Mouse (Mus musculus) CD4-positive helper T cell, adult 2 months (primary cell): ENCODE results near the gene Adgrd1.

ENCODE experiments used
- DNase-seq: peaks from one replicate; pipeline ENCODE4 v3.0.0-alpha.2; 2012; ENCODE audit warnings: low read depth, missing footprints, low spot score

Adgrd1 gene

DNA sequence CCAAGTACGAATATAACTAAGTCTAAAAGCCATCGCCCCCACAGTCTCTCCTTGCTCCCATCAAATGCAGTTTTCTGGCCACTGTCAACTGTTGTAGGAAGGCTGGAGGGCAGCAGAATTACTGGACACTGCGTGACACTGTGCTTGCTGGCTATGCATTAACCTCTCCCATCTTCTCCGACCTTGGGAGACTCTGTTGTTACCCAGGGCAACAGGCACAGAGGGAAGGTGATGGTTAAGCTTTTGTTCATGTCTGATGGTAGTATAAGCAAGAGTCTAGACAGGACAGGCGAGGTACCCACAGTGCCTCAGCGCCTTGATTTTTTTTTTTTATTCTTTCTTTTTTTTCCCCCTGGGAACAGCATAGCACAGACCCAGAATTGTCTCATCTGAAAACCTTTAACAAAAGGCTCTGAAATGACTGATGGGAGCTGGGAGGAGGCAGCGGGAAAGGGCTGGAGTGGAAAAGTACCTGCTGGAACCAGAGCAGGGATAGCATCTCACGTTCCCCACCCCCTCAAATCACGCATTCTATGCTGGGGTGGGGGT, 100.5 kb downstream of the Adgrd1 start:
- DNase-seq, result no peak

DNA sequence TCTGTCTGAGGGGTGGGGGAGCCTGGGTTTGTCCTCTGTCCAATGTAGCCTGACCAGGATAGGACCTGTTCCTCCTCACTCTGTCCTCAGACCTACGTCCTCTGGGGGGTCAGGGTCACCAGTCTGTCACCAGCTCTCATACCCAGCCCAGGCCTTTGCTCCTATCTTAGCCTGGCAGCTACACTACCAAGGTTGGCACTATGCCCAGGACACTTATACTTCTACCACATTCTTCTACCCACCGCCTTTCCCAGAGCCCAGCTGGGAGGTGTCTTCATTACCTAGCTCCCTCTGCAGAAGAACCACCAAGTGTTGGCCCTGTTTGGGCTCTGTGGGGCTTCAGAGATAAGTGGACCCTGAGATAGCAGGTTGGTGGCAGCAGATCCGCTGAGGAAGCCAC, 103.6 kb downstream of the Adgrd1 start:
- DNase-seq, result no peak

DNA sequence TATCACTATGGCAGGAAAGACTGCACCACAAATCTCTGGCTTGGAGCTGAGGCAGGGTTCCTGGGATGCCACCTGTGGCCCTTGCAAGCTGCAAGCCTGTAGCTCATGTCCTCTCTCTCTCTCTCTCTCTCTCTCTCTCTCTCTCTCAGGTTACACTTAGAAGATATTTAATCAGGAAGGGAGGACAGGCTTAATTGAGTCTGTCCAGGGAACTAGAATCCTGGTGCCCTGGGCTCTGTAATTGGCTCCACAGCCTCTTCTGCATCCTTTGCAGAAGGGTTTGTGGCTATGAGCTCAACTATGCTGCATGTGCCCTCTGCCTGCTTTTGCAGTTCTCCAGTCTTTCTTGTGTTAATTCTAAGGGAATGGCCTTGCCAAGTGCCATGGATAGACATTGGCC, 111.7 kb downstream of the Adgrd1 start:
- DNase-seq, result no peak

DNA sequence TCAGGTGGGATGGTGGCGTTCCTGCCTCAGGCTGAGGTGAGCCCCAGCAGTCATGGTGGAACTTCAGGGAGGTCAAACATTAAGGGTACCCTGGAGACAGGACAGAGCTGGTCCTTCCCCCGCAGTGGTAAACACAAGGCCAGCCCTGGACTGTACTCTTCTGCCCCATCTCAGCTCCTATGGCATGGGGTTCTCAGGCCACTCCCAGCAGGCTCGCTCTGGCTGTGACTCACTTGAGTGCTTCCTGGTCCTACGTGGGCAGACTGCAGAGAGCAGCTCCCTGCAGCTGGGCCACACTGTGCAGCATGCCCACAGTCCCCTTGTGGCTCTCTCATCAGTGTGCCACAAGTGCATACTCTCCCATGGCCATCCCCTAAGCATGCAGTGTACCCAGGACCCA, 112.3 kb downstream of the Adgrd1 start:
- DNase-seq, result no peak

DNA sequence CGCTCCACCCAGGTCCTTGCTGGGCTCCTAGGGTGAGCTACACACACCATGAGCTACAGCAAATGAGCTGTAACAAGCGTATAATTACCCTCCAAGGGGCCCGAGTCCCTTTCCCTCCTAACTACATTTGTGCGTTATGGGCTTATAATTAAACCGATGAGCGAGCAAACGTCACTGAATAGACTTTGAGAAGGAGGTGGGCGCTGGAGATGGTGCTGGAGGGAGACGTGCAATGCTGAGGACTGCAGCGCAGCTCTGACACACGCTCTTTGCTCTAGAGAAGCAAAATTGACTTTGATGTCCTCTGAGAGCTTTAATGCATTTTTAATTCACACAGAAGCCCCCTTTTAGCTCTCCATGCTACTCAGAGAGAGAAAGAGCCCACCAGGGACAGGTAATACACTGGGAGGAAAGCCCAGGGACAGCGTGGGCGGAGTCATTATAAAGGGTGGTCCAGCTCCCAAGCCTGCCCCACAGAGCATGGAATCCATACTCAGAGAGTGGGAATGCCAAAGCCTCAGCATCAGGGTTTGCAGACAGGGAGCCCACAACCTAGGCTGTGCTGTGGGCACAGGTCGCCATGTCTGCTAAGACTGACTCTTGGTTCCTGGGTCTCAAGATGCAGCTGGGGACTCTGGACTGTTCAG, 115.0 kb downstream of the Adgrd1 start:
- no peak for DNase-seq

DNA sequence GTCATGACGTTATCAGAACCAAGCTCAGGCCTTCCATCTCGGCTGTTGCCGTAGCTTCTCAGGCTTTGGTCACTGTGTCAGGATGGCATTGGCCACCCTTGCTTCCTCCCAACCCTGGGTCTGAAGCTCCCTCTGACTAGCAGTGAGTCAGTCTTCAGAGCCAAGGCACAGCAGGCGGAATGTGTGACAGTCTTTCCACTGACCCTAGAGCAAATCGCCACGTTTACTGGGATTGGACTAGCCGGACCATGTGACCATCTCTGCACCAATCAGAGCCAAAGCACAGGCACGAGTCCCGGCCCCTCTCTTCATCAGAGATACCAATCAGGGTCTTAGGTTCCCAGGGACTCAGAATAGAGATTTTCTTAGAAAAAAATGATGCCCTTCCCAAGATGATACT, 117.5 kb downstream of the Adgrd1 start:
- no peak for DNase-seq

DNA sequence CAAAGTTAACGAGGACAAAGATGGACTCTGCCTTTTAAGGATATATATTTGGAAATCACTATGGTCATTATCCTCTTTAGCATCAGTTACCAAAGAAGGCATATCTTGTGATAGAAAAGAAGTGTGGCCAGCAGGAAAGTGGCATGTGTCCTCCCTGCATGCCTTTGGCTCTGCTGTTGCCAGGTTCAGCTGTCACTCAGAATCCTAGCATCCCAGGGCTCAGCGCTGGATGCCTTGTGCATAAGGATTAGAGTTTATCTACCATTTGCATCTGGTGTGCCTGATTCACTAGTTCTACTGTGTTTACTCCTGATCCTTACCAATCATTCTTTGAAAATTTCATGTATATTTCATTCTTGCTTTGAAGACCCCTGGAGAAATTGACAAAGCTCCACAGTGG, 119.5 kb downstream of the Adgrd1 start:
- DNase-seq, result no peak

DNA sequence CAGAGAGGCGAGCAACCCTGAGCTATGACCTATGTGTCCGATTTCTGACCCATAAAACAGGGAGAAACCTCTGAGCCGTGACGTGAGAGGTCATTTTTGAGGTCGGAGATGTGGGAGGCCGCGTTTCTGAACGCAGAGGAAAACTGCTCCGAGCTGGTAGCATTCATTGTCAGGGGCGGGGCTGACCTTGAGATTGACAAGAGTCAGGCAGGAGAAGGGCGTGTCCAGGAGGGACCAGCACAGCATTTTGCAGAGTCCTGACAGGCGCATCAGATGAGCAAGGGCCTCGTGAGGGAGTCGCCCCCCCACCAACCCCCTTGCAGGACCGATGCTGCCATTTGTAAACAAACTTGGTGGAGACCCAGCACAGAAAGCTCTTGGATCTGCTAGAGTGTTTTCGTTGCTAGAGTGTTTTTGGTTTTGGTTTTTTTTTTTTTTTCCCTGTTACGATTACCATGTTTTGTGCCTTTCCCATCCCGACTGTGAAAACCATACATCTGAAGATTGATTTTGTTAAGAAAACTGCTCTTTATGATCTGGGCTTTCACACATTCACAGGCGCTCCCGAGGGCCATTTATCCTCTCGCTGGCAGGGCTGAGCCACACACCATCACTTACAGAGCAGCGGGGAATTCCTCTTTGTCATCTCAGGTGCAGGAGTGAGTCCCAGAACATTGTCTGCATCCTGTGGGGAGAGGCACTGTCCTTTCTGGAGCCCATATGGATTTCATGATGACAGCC, 121.1 kb downstream of the Adgrd1 start:
- no peak for DNase-seq

DNA sequence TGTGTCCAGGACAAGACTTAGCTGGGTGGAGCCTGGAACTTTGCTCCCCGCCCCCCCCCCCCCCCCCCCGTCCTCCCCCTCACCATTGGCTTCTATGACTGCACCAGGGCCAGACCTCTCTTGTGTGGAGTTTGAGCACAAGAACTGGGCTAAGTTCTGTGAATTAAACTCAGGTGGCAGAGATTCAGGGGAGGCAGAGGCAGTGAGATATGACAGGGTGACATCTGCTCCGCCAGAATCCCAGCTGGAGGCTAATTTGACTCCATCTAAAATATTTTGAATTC, 121.6 kb downstream of the Adgrd1 start:
- DNase-seq, result no peak

DNA sequence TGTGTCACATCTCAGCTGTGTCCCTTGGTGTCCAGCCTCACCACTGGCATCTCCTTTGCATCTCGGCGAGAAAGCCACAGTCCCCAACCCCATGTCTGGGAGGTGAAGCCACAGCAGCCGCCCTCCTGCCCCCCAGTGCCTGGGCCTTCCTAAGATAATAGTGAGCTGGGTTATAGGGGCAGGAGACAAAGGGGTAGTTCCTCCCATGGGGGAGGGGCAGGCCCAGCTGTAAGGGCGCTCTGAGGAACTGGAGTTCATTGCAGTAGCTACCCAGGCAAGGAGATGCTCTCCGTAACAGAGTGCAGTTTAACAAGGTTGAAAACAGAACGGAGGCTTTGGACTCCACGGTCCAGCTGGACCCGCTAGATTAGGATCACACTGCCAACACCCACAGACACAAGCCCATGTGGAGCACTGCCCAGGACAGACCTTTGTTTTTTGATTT, 122.0 kb downstream of the Adgrd1 start:
- DNase-seq, result no peak

DNA sequence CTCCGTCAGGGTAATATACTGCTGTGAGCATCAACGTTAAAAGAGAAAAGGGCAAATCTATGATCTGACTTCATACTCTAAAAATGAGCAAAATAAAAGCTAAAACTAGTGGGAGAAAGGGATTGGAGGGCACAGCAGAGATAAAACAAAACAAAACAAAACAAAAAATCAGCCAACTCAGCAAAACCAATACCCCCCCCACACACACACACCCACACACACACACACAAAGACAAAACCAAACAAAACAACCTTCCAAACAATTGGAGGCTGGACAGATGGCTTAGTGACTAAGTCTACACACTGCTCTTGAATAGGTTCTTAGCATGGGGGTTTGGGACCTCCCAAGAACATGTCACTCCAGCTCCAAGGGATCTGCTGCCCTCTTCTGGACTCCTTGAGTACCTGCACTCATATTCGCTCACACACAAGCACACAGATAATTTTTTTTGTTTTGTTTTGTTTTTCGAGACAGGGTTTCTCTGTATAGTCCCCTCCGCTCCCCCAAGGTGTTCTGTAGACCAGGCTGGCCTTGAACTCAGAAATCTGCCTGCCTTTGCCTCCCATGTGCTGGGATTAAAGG, 122.7 kb downstream of the Adgrd1 start:
- no peak for DNase-seq

DNA sequence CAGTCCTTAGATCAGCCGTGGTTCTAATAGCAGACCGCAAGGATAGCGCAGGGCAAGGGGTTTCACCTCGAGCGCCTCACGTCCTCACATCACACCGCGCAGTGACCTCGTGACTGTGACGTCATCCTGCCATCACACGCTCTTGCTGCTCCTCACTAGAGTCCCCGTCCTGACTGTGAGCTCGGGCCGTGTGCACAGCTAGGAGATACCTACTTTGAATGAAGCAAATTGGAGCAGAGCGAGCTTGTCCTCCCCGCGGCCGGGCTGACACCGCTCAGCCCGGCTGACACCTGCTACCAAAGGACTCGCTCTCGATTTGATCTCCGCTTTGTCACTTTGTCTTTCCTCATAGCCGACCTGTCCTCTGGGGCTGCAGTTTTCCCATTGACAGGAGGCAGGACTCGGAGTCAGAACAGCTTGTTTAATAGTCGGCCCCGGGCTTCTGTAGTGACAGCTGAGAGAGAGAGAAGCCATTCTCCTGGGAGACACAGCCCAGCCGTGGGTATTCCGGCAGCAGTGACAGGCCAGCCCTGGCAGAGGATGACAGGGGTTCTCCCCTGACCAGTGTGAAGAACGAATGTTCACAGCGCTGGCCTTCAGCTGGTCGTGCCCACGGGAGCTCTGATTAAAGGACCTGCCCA, 129.4 kb downstream of the Adgrd1 start:
- DNase-seq, result no peak

DNA sequence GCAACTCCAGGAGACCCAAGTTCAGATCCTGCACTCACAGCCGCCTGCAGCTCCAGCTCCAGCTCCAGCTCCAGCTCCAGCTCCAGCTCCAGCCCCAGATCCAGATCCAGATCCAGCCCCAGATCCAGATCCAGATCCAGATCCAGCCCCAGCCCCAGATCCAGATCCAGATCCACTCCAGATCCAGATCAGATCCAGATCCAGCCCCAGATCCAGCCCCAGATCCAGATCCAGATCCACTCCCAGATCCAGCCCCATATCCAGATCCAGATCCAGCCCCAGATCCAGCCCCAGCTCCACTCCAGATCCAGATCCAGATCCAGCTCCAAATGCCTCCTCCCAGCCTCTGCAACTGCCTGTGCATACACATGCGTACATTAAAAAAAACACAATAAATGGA, 131.6 kb downstream of the Adgrd1 start:
- no peak for DNase-seq

DNA sequence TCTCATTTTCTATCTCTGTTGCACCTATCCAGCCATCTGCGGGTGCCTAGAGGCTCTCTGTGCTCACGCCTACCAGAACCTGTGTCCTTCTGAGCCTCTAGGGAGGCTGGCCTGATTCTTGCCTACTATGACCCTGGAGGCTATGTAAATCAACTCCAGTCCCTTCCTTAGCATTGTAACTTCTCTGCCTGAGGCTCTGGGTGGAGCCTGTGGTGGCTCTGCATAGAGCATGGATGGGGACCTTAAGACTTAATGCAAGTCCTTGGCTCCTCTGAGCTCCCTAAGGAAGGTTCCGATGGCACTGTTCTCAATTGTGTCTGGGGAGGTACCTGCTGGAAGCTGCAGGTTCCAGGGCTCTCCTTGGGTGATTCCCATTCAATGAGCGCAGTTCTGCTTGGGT, 136.8 kb downstream of the Adgrd1 start:
- no peak for DNase-seq

DNA sequence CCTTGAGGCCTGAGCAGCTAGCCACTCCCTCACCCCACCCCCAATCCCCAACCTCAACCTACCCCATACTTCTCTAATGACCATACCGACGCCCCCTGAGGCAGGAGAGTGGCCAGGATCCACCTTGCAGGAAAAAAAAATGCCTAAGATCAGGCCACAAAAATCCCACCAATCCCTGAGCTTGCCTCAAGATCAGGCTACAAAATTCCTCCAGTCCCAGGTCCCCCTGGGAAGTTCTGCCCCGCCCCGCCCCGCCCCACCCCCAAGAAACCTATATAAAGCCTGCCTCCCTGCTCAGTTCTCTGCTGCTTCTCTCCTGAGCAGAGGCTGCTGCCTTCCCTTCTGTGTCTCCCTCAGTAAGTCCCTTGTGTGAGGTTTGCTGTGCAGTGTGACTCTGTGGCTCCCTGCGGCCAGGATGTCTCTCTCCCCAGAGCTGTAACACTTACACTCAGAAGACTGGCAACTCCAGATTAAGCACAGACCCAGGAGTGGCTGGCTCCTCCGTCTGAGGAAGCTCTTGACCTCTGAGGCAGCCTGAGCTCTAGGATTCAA, 137.4 kb downstream of the Adgrd1 start:
- DNase-seq, result no peak

DNA sequence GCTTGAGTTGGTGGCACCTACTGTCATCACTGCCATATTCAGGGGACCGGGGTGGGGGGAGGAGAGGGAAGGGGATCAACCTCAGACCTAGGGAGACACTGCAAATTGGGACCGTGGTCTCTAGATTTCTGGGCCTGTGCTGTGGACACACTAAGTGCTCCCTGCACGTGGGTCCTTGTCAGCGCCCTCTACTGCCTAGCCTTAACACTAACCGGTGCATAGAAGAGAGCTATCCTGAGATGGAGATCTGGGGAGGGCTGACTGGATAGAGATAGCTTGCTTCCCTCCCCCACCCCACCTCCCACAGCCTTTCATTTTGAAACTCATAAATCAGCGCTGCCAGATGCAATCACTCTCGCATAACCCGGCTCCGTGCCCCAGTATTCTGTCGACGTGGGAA, 139.8 kb downstream of the Adgrd1 start:
- no peak for DNase-seq

DNA sequence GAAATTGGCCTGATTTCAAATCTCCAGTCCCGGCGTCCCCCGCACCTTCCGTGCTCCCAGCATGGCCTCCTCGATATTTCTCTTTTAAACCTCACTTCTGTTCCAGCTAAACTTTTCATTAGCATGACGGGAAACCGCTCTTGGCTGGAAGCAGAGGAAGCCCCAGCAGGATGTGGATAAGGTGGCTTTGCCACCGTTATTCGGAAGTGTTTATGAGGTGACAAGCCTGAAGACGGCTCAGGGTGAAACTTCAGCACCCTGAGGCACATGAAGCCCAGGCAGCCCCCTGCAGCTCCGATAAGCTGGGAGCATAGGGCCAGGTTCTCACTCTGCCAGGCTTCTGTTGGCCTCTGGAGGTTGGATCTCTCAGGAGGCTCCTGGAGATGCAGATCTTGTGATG, 145.3 kb downstream of the Adgrd1 start:
- DNase-seq, result no peak

DNA sequence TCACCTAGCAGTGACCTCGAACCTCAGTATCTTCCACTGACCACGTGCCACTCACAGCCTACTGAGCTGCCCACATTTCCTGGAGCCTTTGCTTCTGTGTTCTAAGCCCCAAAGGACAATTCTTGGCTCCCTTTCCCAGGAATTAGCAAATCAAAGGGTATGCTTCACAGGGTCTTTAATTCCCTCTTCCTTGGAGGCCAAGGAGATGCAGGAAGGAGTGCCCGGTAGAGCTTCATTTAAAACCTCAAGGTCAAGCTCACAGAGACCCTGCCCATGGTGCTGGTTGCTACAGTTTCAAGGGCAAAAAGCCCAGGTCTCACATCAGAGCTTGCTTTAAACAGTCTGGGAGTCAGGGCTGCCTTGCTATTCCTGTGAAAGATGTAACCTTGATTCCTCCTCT, 145.7 kb downstream of the Adgrd1 start:
- DNase-seq, result no peak

DNA sequence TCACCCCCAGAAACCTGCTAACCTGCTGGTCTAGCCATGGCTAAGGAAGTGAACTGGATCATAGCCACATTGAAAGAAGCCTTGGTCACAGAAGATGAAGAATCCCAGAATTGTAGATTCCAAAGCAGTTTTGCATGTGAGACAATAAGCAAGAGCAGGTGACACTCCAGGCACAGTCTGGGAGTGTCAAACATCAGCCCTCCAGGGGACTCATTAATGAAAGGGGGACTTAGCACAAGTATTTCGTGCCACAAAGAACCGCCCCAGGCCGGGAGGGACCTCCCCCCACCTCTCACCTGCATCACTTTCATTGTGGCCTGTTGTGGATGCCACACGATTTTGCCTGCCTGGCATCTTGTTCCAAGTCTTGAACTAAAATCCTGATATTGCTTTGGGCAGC, 146.6 kb downstream of the Adgrd1 start:
- DNase-seq, result no peak

DNA sequence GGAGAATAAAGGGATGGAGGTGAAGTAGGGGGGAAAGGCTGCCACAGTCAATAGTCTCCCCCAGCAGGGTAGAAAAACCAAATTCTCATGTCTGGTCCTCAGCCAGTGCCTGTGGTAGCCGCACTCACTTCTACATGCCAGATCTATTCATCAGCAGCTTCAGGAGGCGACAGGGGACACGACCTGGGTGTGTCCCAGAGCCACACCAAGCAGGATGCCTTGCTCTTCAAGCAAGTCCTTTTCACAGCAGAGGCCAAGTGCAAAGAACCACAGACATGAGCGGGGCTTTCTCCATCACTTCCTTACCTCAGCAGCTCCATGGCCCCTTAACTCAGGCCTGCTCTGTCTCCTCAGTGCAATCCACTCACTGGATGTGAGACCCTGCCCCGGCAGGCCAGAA, 147.8 kb downstream of the Adgrd1 start:
- DNase-seq, result no peak

DNA sequence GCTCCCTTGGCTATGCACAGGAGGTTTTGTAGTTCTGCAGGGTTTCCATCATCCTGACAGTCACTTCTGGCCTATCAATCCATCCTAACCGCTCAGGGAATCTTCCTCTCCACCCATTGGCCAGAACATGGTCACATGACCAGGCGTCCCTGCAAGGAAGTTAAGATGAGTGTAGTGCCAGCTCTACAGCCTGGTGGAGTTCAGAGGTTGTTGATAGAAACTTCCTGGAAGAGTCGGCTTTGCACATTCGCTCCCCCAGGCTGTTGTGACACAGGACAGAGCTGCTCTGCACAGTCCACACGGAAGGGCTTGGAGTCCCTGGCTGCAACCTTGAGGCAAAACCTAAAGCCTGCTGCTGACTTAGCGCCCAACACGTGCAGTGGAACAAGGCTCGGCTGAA, 152.5 kb downstream of the Adgrd1 start:
- no peak for DNase-seq
